Mouse (Mus musculus) lung, adult 2 months (tissue): ENCODE data around the gene Dapk1. TPM values are rescaled to one million over a fixed set of nuclear protein-coding genes. Genes with fewer than 3 reads are reported as not detected.
A peak's percentile ranks its signal among the peaks of the same experiment; 100 is the strongest.

Experiments used
- DNase-seq: peaks from one replicate; pipeline ENCODE4 v3.0.0; 2022
- H3K4me1 ChIP-seq: fragments of 200-500 bp; 2 replicates; pipeline ENCODE4 v1.6.1; 2011; ENCODE audit warnings: low read length; ENCODE audit not compliant: control insufficient read depth, insufficient read depth
- H3K4me3 ChIP-seq: fragments of 200-500 bp; replicated peaks from 2 replicates; pipeline ENCODE3; 2011; ENCODE audit warnings: low read depth, mild to moderate bottlenecking, control low read depth, low read length; ENCODE audit errors: extremely low read depth
- CTCF ChIP-seq: fragments of 200-500 bp; IDR thresholded peaks from 2 replicates; pipeline ENCODE4 v1.5.1; 2011; ENCODE audit warnings: mild to moderate bottlenecking, low read length, control low read depth; ENCODE audit not compliant: insufficient read depth
- POLR2A ChIP-seq: fragments of 200-500 bp; IDR thresholded peaks from 2 replicates; pipeline ENCODE4 v1.6.1; 2011; ENCODE audit warnings: low read depth, mild to moderate bottlenecking, control low read depth, low read length, borderline replicate concordance; ENCODE audit errors: extremely low read depth
- WGBS: fragments of 180-500 bp; shearing (Covaris S2); methylation state at CpG from one replicate; pipeline ENCODE4 v1.1.7; 2018; 5-methylcytosine and 5-hydroxymethylcytosine counted together
- polyA plus RNA-seq: library from polyadenylated mRNA; depleted of rRNA; stranded (reverse); fragments of >200 nt; gene quantifications from 2 replicates; pipeline ENCODE4 v1.2.3, GENCODE M21; 2012

The Dapk1 gene
- polyA plus RNA-seq, 1 experiment, result 96.9 TPM

- H3K4me3 ChIP-seq, result no peak overlapping the region
- no peak for DNase-seq
These were observed 10.4 kb downstream of the Dapk1 start for GRCm38 (mm10) chr13:60612160-60612559.

GRCm38 (mm10) chr13:60614154-60614553 is 12.4 kb downstream of the Dapk1 start:
- no peak for DNase-seq
- Histone ChIP-seq H3K4me1 (peaks cover 6% of the 10 kb centered on the region; the same call in 1 of the 2 replicates), H3K4me3 (no peak overlapping the region)
- TF ChIP-seq POLR2A (no peak), CTCF (no peak)
- WGBS, result 70% methylated on average over 8 of the region's 8 CpGs

More at GRCm38 (mm10) chr13:60612160-60612559, 10.4 kb downstream of the Dapk1 start:
- TF ChIP-seq CTCF (no peak), POLR2A (no peak)
- WGBS, result 52% methylated on average over 3 of the region's 3 CpGs
- H3K4me1 ChIP-seq, result 0 out of 2 replicates have a peak, but pooled peaks cover 2% of the 10 kb centered on the region

- no peak for TF ChIP-seq POLR2A
- 0 out of 2 replicates have a peak, but pooled peaks have one; percentile 3 for TF ChIP-seq CTCF
- DNase-seq, result no peak
- 51% methylated on average over 15 of the region's 15 CpGs for WGBS
- Histone ChIP-seq H3K4me3 (no peak overlapping the region), H3K4me1 (peaks cover 9% of the 10 kb centered on the region; the same call in 1 of the 2 replicates)
These were observed 13.4 kb downstream of the Dapk1 start for GRCm38 (mm10) chr13:60615057-60615650.

GRCm38 (mm10) chr13:60616036-60616435 is 14.3 kb downstream of the Dapk1 start:
- 92% methylated on average over 6 of the region's 6 CpGs for WGBS
- no peak for DNase-seq
- Histone ChIP-seq H3K4me3 (no peak overlapping the region), H3K4me1 (peaks cover 12% of the 10 kb centered on the region; the same call in 1 of the 2 replicates)
- TF ChIP-seq CTCF (no peak), POLR2A (no peak)

- no peak overlapping the region for H3K4me3 ChIP-seq
- DNase-seq, result no peak
- TF ChIP-seq CTCF (no peak), POLR2A (no peak)
- 66% methylated on average over 9 of the region's 9 CpGs for WGBS
- peaks cover 12% of the 10 kb centered on the region; the same call in 1 of the 2 replicates for H3K4me1 ChIP-seq
These were observed 16.5 kb downstream of the Dapk1 start for GRCm38 (mm10) chr13:60618287-60618686.

- WGBS, result 29% methylated on average over 6 of the region's 6 CpGs
- TF ChIP-seq POLR2A (no peak), CTCF (no peak)
- Histone ChIP-seq H3K4me3 (no peak overlapping the region), H3K4me1 (peaks cover 15% of the 10 kb centered on the region; the same call in 1 of the 2 replicates)
- DNase-seq, result no peak
These were observed 18.0 kb downstream of the Dapk1 start for GRCm38 (mm10) chr13:60619723-60620122.

- no peak overlapping the region for H3K4me3 ChIP-seq
- 55% methylated on average over 4 of the region's 4 CpGs for WGBS
- TF ChIP-seq CTCF (no peak), POLR2A (no peak)
- DNase-seq, result no peak
- peaks cover 15% of the 10 kb centered on the region; the same call in 1 of the 2 replicates for H3K4me1 ChIP-seq
These were observed 19.7 kb downstream of the Dapk1 start for GRCm38 (mm10) chr13:60621411-60621965.

GRCm38 (mm10) chr13:60625581-60625980 is 23.8 kb downstream of the Dapk1 start:
- Histone ChIP-seq H3K4me1 (0 out of 2 replicates have a peak, but pooled peaks cover 14% of the 10 kb centered on the region), H3K4me3 (no peak overlapping the region)
- WGBS, result 63% methylated on average over 7 of the region's 7 CpGs
- no peak for TF ChIP-seq POLR2A
- DNase-seq, result no peak

- DNase-seq, result no peak
- no peak for TF ChIP-seq POLR2A
- no peak for TF ChIP-seq CTCF
- 57% methylated on average over 15 of the region's 15 CpGs for WGBS
- H3K4me3 ChIP-seq, result no peak overlapping the region
- H3K4me1 ChIP-seq, result 0 out of 2 replicates have a peak, but pooled peaks cover 11% of the 10 kb centered on the region
These were observed 26.3 kb downstream of the Dapk1 start for GRCm38 (mm10) chr13:60627843-60628656.

GRCm38 (mm10) chr13:60628657-60628950 is 26.9 kb downstream of the Dapk1 start:
- WGBS, result 44% methylated on average over 2 of the region's 2 CpGs

More at GRCm38 (mm10) chr13:60628657-60628950, 26.9 kb downstream of the Dapk1 start:
- H3K4me1 ChIP-seq, result 0 out of 2 replicates have a peak, but pooled peaks cover 11% of the 10 kb centered on the region
- H3K4me3 ChIP-seq, result no peak overlapping the region
- no peak for DNase-seq
- TF ChIP-seq CTCF (no peak), POLR2A (no peak)
